Mouse (Mus musculus) midbrain, postnatal 0 days (tissue): Measurements from ENCODE around the gene Gm10974. TPM values are rescaled to one million over a fixed set of nuclear protein-coding genes. Genes with fewer than 3 reads are reported as not detected.

Source experiments
- ATAC-seq: fragments of 200-750 bp; cut with Nextera tagmentation; 2 replicates; pipeline ENCODE4 v1.8.0; 2017; ENCODE audit warnings: moderate number of reproducible peaks, mild to moderate bottlenecking, moderate TSS enrichment, moderate library complexity; ENCODE audit not compliant: low FRiP score
- DNase-seq: peaks from one replicate; pipeline ENCODE4 v3.0.0-alpha.2; 2015; ENCODE audit warnings: low spot score
- H3K27ac ChIP-seq: fragments of 300-500 bp; sonication (generic); 2 replicates; pipeline ENCODE4 v1.5.1; 2014; ENCODE audit warnings: low read depth, mild to moderate bottlenecking, low read length, mixed read lengths
- H3K27me3 ChIP-seq: fragments of 300-500 bp; sonication (generic); 2 replicates; pipeline ENCODE4 v1.6.1; 2014; ENCODE audit warnings: low read length, control low read depth, mixed read lengths; ENCODE audit not compliant: insufficient read depth
- H3K36me3 ChIP-seq: fragments of 300-500 bp; sonication (generic); 2 replicates; pipeline ENCODE4 v1.6.1; 2014; ENCODE audit warnings: low read length, control low read depth, mixed read lengths; ENCODE audit not compliant: insufficient read depth
- H3K4me1 ChIP-seq: fragments of 300-500 bp; sonication (generic); 2 replicates; pipeline ENCODE4 v1.6.1; 2014; ENCODE audit warnings: mild to moderate bottlenecking, control low read depth, antibody characterized with exemption, low read length, mixed read lengths; ENCODE audit not compliant: insufficient read depth
- H3K4me2 ChIP-seq: fragments of 300-500 bp; sonication (generic); 2 replicates; pipeline ENCODE4 v1.6.1; 2014; ENCODE audit warnings: low read depth, mild to moderate bottlenecking, low read length, mixed read lengths; ENCODE audit not compliant: poor library complexity, severe bottlenecking
- H3K4me3 ChIP-seq: fragments of 300-500 bp; sonication (generic); 2 replicates; pipeline ENCODE4 v1.5.1; 2014; ENCODE audit warnings: low read depth, mild to moderate bottlenecking, low read length, moderate library complexity
- H3K9ac ChIP-seq: fragments of 300-500 bp; sonication (generic); replicated peaks from 2 replicates; pipeline ENCODE4 v1.6.1; 2014; ENCODE audit warnings: mild to moderate bottlenecking, low read length, moderate library complexity, mixed read lengths; ENCODE audit not compliant: poor library complexity, severe bottlenecking
- H3K9me3 ChIP-seq: fragments of 300-500 bp; sonication (generic); 2 replicates; pipeline ENCODE4 v1.6.1; 2016; ENCODE audit warnings: low read length, control low read depth
- CTCF ChIP-seq: IDR thresholded peaks from 2 replicates; pipeline ENCODE4 v1.5.1; 2016; ENCODE audit warnings: antibody characterized with exemption, mild to moderate bottlenecking
- WGBS: fragments of 180-500 bp; shearing (Covaris S2); extraction: QIAGEN DNeasy Blood & Tissue Kit; methylation state at CpG from one replicate; pipeline ENCODE4 v1.1.7; 2014; 5-methylcytosine and 5-hydroxymethylcytosine counted together
- polyA plus RNA-seq: library from polyadenylated mRNA; unstranded; fragments of >200 nt; fragmentation: Nextera tagmentation; extraction: Ambion mirVana; gene quantifications from 2 replicates; pipeline ENCODE4 v1.2.1, GENCODE M21; 2015
- total RNA-seq: library from RNA; depleted of rRNA; stranded (reverse); fragments of >200 nt; gene quantifications from 2 replicates; pipeline ENCODE4 v1.2.3, GENCODE M21; 2014

The Gm10974 gene
- total and polyA plus RNA-seq, 2 experiments from 2014 or later = not detected

- Histone ChIP-seq H3K27ac (no peak overlapping the region), H3K4me2 (no peak overlapping the region), H3K27me3 (no peaks in the 10 kb centered on the region), H3K4me1 (no peaks in the 10 kb centered on the region), H3K9me3 (no peaks in the 10 kb centered on the region), H3K4me3 (no peak overlapping the region), H3K36me3 (no peaks in the 10 kb centered on the region), H3K9ac (no peak overlapping the region)
- ATAC-seq (no peak), DNase-seq (peak; percentile 46)
- TF ChIP-seq CTCF = peak; percentile 67
- WGBS = 36% methylated on average over 4 of the region's 4 CpGs
Measured at GRCm38 (mm10) chr7:66342323-66342722, 23.4 kb upstream of the Gm10974 start.

- no peak for TF ChIP-seq CTCF
- Histone ChIP-seq H3K36me3 (no peaks in the 10 kb centered on the region), H3K4me2 (no peak overlapping the region), H3K9ac (no peak overlapping the region), H3K4me1 (no peaks in the 10 kb centered on the region), H3K27ac (no peak overlapping the region), H3K9me3 (no peaks in the 10 kb centered on the region), H3K4me3 (no peak overlapping the region), H3K27me3 (no peaks in the 10 kb centered on the region)
- DNase-seq (no peak), ATAC-seq (no peak)
- 76% methylated on average over 6 of the region's 6 CpGs for WGBS
Measured at GRCm38 (mm10) chr7:66342831-66343230, 22.9 kb upstream of the Gm10974 start.

GRCm38 (mm10) chr7:66343307-66343706 is 22.4 kb upstream of the Gm10974 start:
- DNase-seq = no peak
- Histone ChIP-seq H3K9ac (no peak overlapping the region), H3K9me3 (no peaks in the 10 kb centered on the region), H3K27ac (no peak overlapping the region), H3K36me3 (no peaks in the 10 kb centered on the region), H3K27me3 (no peaks in the 10 kb centered on the region), H3K4me3 (no peak overlapping the region), H3K4me1 (no peaks in the 10 kb centered on the region), H3K4me2 (no peak overlapping the region)
- 83% methylated on average over 5 of the region's 5 CpGs for WGBS
- no peak for ATAC-seq
- no peak for TF ChIP-seq CTCF

GRCm38 (mm10) chr7:66346959-66347663 is 18.6 kb upstream of the Gm10974 start:
- 44% methylated on average over 9 of the region's 9 CpGs for WGBS
- Histone ChIP-seq H3K4me3 (no peak overlapping the region), H3K9ac (0 out of 2 replicates have a peak overlapping the region, but pooled peaks have one; percentile 24), H3K27ac (no peak overlapping the region), H3K27me3 (no peaks in the 10 kb centered on the region), H3K36me3 (no peaks in the 10 kb centered on the region), H3K9me3 (no peaks in the 10 kb centered on the region), H3K4me1 (no peaks in the 10 kb centered on the region), H3K4me2 (no peak overlapping the region)
- no peak for TF ChIP-seq CTCF
- peak; percentile 18 for DNase-seq
- ATAC-seq = 0 out of 2 replicates have a peak, but pooled peaks have one; percentile 69

GRCm38 (mm10) chr7:66348588-66348987 is 17.1 kb upstream of the Gm10974 start:
- H3K9ac ChIP-seq = no peak overlapping the region
- WGBS = 76% methylated on average over 10 of the region's 10 CpGs
- no peaks in the 10 kb centered on the region for H3K27me3 ChIP-seq
- no peak for TF ChIP-seq CTCF
- ATAC-seq (no peak), DNase-seq (no peak)
- H3K4me2 ChIP-seq = no peak overlapping the region
- no peaks in the 10 kb centered on the region for H3K36me3 ChIP-seq
- no peak overlapping the region for H3K27ac ChIP-seq
- H3K4me1 ChIP-seq = no peaks in the 10 kb centered on the region
- no peaks in the 10 kb centered on the region for H3K9me3 ChIP-seq
- H3K4me3 ChIP-seq = no peak overlapping the region

GRCm38 (mm10) chr7:66349670-66350069 is 16.0 kb upstream of the Gm10974 start:
- Histone ChIP-seq H3K4me2 (no peak overlapping the region), H3K9ac (no peak overlapping the region), H3K4me3 (no peak overlapping the region), H3K9me3 (no peaks in the 10 kb centered on the region), H3K27me3 (no peaks in the 10 kb centered on the region), H3K36me3 (no peaks in the 10 kb centered on the region), H3K4me1 (no peaks in the 10 kb centered on the region), H3K27ac (no peak overlapping the region)
- TF ChIP-seq CTCF = no peak
- 76% methylated on average over 11 of the region's 11 CpGs for WGBS
- DNase-seq (no peak), ATAC-seq (no peak)
